Mouse (Mus musculus): ENCODE measurements around the gene Slamf1.

Slamf1 gene

DNA sequence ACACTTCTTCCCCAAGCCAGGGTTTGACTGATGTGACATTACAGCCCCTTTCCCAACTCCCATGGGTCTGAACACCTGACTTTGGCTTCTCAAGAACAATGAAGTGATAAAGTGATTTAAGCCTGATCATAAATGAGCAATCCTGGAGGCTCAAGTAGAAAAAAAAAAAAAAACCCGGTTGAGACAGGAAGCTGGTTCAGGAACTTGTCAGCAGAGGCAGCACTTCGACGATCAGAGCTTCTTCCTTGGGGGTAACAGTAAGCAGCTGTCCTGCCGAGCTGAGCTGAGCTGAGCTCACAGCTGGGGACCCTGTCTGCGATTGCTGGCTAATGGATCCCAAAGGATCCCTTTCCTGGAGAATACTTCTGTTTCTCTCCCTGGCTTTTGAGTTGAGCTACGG is at the start of gene Slamf1:
Gene Slamf1 (plus strand): TSS at position 230 of the 400 bp plus-strand sequence.
- no peak for DNase-seq (ENCODE audit: low spot score)

DNA sequence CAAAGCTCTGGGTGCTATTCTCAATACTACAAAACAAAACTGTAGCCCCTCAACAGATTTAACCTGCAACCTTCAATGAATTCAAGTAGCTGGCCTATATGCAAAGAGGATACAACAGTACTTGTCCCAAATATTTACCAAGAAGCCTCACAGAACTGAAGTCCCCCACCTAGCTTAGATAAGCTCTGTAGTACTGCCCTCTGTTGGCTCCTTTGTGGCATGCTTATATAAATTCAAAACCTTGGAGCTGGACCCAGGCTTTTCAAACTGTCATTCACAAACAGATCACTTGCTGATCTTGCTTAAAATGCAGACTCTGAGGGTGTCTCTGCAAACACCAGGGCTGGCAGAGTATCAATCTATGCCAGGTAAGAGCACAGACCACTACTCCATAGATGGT is 35.7 kb upstream of the Slamf1 start:
- no peak for DNase-seq (ENCODE audit: low spot score)

DNA sequence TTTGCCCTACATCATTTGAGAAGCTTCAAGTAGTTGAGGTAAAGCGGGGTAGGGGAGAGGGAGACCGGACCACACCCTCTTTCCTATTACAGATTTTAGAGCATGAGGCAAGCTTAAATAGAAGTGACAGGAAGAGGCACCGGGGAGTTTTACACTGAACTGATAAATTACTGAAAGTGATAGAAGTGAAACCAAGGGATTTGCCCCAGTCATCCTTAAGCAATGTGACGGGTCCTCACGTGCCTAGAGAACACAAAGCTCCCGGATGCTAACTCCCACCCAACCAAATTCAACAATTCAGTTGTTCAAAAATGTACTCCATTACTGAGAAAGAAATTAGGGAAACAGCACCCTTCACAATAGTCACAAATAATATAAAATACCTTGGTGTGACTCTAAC is 32.0 kb upstream of the Slamf1 start:
- no peak for DNase-seq (ENCODE audit: low spot score)

DNA sequence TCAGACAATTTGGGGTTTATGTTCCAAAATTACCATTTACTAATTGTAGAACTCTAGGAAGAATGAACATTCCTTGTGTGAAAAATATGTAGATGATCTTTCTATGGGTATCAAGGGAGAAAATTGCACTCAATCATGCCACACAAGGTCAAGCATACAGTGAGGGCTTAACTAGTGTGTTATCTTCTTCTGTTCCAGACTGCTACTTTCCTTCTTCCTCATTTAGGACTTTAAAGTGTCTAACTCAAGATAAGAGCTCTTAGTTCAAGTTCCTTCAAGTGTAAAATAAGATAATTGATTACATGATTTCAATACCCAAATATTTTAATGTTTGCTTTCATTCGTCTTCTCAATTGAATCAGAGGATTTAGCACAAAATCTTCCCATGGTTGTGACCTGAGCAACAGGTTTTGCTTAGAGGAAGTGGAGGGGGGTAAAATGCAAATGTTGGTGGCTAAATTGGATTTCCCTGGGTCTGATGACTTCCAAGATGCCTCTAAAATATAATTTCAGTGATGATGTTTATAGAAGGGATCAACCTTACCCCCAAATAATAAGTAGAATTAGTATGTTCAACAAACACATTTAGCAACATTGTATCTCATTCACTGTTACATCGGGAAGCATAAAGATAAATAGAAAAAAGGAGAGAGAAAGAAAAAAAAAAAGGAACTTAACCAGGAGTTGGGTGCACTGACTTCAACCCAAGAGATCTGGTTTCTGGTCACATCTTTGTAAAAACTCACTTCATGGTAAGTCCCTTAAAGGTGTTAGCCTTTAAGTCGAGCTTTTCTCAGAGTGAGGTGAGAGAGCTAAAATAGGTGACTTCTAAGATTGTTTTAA is 18.6 kb upstream of the Slamf1 start:
- no peak for DNase-seq (ENCODE audit: low spot score)

DNA sequence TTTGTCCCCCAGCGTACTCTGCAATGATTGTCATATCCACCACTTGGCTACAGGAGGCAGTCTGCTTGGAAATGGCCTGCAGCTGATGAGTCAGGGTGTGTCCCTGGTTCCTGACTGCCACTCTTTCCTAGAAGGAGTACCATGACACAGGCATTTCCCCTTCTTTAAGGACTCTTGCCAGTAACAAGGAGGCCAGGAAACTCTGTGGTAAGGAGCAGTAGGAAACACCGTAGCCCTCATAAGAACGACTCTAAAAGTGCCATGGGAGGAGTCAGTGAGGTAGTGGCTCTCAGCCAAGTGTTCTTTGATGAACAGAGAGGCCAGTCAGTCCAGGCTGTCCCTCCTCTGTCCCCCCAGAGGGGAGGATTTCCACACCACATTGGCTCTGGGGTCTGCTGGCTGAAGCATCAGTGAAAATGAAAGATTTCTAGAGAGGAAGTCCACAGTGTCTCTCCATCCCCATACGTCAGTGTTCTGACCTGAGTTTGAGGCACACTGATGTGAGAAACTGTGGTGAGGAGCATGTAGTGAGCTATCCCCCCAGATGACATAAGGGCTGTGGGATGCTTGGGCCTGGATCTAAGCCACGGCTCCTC is 5.0 kb upstream of the Slamf1 start:
- no peak for DNase-seq (ENCODE audit: low spot score)

DNA sequence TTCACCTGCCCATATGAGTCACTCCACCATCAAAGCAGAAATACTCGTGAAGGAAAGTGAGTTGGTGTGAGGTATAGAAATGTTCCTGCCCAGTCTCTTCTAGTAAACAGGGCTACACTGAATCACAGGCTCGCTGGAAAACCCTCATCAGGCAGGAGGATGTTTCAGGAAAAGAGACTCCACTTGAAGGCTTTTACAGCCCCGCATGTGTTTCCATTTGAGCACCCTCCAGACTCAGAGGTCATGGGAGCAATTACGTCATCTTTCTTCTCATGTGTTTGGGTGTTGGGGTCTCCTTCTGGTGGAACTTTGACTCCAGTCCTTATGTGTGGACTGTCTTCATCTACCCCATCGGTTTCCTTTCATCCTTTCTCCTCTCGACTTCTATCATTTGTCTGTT is 4.1 kb downstream of the Slamf1 start:
- no peak for DNase-seq (ENCODE audit: low spot score)

DNA sequence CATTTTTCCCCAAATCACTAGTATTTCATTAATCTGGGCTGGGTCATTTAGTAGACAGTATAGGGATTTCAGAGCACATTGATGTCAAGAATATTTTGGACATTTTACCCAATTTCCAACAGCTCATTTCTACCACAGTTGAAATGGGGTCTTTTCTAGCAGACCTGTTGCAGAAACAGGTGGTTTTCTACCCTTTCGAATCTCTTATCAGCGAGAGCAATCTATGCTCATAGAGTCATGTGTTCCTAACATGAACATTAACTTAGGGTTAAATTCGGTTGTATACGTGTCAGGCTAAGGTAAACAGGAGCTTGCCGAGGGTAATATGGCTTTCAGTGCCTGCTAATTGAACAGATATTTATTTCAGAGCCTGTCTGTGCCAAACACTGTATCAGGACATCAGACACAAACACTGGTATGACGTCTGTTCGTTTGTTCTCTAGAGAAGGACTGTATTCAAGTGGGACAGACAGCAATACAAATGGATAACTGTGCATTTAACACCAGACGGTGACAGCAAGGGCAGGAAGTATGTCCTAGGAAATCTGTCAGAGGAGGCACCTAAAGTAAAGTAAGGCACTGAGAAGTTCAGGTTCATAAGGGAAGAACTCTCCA is 5.3 kb downstream of the Slamf1 start:
- no peak for DNase-seq (ENCODE audit: low spot score)

DNA sequence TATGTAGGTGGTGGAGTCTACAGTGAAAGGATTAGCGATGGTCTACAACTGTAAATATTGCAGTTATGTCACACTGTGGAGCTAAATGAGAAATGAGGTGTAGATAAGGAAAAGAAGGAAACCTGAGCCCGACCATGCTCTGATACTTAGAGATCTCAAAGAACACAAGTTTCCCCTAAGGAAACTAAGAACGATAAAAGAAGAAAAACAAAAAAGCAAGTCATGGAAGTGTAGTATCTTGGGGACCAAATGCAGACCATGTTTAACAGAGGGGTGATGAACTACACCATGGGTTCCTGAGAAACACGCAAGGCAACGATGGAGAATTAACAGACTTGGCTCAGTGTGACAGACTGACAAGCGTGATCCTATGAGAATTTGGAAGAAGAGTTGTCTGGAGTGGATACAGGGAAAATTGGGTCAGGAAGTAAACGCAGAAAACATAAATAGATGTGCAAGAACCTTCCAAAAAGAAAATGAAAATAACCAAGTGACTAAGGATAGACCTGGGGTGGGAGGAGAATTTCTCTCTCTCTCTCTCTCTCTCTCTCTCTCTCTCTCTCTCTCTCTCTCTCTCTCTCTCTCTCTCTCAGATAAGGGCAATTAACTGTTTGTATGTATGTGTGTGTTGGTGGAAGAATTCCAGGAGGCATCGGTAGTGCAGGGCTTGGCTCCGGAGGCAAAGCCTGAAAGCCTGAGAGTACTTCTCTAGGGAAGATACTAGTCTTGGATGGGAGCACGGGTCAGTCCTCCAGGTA is 6.5 kb downstream of the Slamf1 start:
- DNase-seq (ENCODE audit: low spot score), result no peak

DNA sequence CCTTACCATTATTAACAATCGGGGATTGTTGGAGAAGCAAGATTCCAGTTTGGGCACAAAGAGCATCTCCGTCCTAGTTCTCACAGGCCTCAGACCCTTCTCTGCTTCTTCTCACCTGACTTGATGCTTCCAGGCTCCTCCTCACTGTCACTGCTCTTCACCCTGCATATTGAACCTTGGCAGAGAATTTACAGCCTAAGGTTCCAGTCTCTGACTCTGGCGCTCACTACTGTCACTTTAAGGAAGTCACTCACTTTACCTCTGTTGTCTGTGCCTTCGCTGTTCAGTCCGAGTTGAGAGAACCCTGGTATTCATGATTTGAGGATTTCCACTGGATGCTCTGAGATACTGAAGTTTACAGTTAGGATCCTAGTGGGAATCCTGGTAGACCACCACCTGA is 7.3 kb downstream of the Slamf1 start:
- DNase-seq (ENCODE audit: low spot score), result no peak

DNA sequence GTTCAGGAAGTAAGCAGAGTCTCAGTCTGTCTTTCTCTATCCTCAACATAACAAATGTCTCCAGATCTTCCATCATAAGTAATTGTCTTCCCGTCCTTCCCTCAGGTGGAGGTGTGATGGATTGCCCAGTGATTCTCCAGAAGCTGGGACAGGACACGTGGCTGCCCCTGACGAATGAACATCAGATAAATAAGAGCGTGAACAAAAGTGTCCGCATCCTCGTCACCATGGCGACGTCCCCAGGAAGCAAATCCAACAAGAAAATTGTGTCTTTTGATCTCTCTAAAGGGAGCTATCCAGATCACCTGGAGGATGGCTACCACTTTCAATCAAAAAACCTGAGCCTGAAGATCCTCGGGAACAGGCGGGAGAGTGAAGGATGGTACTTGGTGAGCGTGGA is 7.8 kb downstream of the Slamf1 start:
- no peak for DNase-seq (ENCODE audit: low spot score)

DNA sequence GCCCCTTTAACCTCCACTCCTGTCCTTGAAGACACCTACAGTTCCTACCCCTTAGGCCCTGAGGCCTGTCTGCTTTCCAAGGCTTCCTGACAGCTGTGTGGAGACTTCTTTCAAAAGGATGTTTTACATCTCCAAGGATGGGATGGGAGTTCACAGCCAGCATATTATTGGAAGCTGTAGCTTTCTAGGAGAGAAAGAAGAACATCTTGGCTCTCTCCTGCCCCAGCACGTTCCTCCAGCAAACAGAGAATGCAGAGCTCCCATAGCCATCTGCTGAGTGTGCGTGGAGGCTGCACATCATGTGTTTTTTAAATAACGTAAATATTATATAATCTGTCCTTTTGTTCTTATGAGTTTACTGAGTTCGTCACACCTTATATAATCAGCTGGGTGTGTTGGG is 8.9 kb downstream of the Slamf1 start:
- no peak for DNase-seq (ENCODE audit: low spot score)

DNA sequence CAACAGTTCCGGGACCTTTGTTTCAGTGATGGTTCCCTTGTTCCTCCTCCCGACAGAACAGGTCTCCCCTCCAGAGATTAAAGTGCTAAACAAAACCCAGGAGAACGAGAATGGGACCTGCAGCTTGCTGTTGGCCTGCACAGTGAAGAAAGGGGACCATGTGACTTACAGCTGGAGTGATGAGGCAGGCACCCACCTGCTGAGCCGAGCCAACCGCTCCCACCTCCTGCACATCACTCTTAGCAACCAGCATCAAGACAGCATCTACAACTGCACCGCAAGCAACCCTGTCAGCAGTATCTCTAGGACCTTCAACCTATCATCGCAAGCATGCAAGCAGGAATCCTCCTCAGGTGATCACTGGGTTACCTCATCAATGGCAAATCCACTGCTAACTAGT is 10.1 kb downstream of the Slamf1 start:
- DNase-seq (ENCODE audit: low spot score), result no peak

DNA sequence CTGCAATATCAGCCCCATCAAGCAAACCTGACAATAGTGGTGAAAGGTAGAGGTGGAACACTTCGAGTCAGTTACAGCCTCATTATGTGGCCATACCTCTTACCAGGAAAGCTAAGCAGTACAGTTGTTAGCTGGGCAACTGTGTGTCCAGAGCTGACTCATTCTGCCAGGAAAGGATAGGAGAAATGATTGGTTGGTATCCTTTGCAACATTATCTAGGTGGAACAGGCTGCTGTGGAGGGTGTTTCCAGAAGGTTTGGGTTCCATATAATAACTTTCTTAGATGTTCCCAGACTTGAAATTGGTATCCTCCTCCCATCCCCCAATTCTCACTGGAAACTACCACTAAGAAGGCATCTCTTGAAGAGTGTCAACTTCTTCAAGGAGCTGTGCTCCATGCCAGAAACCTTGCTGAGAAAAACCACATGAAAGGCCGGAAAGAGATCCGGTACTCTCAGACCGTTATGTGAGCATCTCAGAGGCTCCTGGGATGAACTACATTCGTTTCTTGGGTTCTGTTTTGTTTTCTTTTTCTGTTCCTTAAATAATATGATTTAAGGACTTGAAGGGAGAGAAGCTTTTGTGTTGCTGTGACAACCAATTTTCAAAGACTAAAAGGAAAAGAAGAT is 15.5 kb downstream of the Slamf1 start:
- DNase-seq (ENCODE audit: low spot score), result no peak

DNA sequence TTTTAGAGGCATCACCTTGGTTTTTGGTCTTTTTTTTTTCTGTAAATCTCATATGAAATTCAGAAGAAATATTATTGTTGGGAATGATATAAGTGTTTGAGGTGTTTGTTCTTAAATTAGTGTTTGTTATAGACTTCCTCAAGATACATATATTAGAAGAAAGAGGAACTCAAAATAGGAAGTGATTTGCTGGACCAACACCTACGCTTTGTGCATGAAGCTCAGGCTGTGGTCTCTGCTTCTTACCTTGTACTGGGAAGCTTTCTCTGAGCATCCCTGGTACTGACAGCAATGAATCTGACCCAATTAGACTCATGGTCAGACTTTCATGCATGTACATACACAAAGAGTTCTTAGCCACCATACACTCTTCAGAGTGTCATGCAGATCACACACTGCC is 18.9 kb downstream of the Slamf1 start:
- no peak for DNase-seq (ENCODE audit: low spot score)

DNA sequence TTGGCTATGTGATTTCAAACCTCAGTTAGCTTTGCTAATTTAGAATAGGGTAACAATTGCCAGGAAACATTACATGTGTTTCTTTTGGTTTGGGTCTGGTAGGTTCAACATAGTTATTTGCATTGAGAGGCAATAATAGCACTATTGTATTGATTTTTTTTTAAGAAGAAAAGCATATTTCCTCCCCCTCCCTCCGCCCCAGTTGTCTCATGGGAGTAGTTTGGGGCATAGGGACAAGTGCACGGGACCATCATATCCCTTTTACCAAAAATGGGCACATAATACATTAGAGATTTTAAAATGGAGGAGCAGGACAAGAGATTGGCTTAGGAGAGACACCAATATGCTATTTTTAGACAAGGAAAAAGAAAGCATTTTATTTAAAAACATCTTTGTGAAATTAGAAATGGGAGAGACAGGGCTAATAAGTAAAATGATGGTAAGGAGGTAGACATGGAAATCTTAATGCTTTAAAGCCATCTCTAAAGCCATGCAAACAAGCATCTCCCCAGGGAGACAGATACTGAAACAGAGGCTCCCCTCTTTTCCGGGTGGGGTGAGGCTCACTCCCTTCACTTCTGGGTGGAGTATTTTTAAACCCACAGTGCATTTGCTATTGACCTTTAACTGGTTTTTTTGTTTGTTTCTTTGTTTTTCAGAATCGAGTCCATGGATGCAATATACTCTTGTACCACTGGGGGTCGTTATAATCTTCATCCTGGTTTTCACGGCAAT is 20.5 kb downstream of the Slamf1 start:
- DNase-seq (ENCODE audit: low spot score), result no peak

DNA sequence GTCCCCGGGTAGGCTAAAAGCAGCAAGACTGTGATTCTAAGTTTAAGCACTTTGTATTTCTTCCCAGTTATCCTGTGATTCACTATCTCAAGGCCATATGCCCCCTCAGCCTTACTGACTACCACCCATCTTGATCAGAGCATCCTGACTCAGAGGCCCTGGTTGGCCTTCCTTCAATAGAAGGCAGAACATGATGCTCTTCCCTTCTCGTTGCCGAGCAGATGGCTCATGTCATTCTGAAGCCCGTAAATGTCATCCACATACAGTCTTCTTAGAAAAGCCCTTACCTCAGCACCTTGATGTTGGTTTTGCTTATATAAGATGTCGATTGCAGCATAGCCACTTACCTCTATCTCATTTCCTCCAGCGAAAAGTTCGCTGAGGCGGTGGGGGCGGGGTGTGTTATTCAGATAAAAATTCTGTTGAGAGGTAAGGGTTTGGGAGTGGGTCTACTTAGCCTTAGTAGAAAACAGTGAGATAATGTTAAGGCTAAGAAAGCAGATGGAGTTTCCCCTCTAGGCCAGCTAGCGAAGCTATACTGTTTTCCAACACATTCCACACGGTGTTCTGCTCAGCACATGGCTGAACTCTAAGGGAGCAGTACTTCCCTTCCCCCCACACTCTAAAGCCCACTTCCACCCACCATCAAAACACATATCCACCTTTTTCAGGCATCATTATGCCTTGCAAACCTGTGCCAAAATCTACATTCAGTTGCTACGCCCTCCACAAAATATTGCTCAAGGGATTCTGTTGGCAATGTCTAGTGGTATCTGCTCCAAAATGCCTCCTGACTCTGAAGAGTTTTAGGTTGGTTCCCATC is 21.7 kb downstream of the Slamf1 start:
- no peak for DNase-seq (ENCODE audit: low spot score)

DNA sequence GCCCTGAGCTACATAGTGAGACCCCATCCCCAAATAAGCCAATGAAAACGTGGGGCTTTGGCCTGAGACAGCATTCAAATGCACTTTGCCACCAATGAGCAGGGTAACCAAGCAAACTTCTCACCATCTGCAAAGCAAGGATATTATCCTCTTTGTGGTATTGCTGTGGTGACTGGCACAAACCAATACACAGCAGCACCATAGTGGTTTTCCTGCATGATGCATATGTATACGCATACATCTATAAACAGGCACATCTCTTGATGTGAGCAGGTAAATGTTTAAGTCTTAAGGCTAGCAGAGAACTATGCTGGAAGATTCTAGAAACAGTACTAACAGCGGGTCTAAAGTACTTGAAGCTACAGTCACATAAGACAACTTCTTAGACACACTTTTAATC is 22.5 kb downstream of the Slamf1 start:
- no peak for DNase-seq (ENCODE audit: low spot score)

DNA sequence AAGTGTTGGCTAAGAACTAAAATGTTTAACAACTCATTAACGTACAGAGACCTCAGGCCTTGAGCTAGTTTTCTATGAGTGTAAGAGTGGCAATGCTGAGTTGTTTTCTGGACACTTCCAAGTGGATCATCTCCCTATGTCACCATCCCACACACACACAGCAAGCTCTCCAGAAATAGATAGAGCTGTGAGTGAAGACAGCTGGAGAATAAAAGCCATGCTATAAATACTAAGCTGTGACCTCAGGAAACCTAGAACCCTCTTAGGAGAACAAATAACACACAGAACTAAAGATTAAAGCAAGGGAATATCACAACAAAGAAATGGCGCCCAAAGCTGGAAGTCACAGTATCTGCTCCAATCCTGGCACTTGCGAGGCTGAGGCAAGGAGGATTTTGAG is 24.6 kb downstream of the Slamf1 start:
- DNase-seq (ENCODE audit: low spot score), result no peak

DNA sequence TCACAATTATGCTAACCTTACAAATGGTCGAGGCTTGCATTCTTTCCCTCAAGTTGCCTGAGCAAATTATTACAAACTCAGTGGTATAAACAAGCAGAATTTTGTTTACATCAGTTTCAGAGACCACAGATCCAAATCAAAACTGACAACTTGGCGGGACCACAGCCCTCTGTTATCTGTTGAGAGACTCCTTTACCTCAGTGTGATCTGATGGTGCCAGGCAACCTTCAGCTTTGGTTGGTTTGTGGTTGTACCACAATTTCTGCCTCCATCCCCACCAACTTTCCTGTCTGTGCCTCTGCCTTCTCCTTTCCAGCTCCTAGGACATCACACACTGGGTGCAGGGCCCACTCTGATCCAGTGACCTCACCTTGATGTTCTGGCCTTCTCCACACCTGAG is 29.3 kb downstream of the Slamf1 start:
- no peak for DNase-seq (ENCODE audit: low spot score)

DNA sequence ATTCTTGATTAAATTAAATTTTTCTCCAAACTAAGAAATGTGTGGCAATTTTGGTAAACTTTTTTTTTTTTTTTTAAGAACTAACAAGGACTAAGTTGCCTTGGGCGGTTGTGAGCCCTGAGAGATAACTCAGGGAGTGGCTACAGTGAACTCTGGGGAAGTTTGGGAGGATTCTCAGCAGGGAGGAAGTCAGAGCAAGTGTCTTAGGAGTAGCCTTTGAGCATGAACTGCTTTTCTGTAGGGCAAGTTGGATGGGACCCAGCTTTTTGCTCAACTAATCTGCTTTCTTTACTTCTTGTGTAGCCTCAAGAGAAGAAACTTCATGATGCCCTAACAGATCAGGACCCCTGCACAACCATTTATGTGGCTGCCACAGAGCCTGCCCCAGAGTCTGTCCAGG is 30.9 kb downstream of the Slamf1 start:
- DNase-seq (ENCODE audit: low spot score), result no peak

DNA sequence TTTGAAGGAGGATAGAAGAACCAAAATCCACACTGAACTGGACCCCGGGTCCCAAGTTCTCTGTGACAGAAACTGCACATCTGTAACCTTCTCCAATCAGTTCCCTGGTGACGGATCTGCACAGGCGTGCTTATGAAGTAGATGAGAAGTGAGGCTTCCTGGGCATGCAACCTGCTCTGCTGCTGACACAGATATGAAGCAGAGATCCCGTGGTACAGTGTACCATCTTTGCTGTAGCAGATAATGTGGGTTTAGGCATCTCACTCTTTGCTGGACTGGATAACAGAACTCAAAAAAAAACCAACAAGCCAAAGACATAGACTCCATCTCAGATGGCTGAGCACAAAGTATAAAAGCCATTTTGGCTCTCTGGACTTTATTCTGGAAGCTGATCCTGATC is 32.7 kb downstream of the Slamf1 start:
- no peak for DNase-seq (ENCODE audit: low spot score)
